Mouse (Mus musculus) heart, embryonic 11.5 days (tissue): ENCODE results near the gene Suclg2. TPM values are rescaled to one million over a fixed set of nuclear protein-coding genes. Genes with fewer than 3 reads are reported as not detected.

Experiments
- ATAC-seq: fragments of 200-750 bp; cut with Nextera tagmentation; replicated peaks from 2 replicates; pipeline ENCODE4 v1.8.0; 2017; ENCODE audit warnings: moderate library complexity; ENCODE audit not compliant: insufficient number of reproducible peaks, low FRiP score, low TSS enrichment
- H3K27ac ChIP-seq: fragments of 300-500 bp; sonication (generic); 2 replicates; pipeline ENCODE4 v1.5.1; 2014; ENCODE audit warnings: mild to moderate bottlenecking, low read depth, low read length
- H3K27me3 ChIP-seq: fragments of 300-500 bp; sonication (generic); 2 replicates; pipeline ENCODE4 v1.6.1; 2014; ENCODE audit warnings: mild to moderate bottlenecking, low read length, mixed read lengths; ENCODE audit not compliant: control insufficient read depth, insufficient read depth
- H3K36me3 ChIP-seq: fragments of 300-500 bp; sonication (generic); 2 replicates; pipeline ENCODE4 v1.6.1; 2014; ENCODE audit warnings: mild to moderate bottlenecking, low read length, moderate library complexity, mixed read lengths; ENCODE audit not compliant: control insufficient read depth, insufficient read depth
- H3K4me1 ChIP-seq: fragments of 300-500 bp; sonication (generic); 2 replicates; pipeline ENCODE4 v1.6.1; 2014; ENCODE audit warnings: low read length; ENCODE audit not compliant: control insufficient read depth, insufficient read depth
- H3K4me2 ChIP-seq: fragments of 300-500 bp; sonication (generic); 2 replicates; pipeline ENCODE4 v1.6.1; 2014; ENCODE audit warnings: mild to moderate bottlenecking, moderate library complexity
- H3K4me3 ChIP-seq: fragments of 300-500 bp; sonication (generic); 2 replicates; pipeline ENCODE4 v1.5.1; 2014; ENCODE audit warnings: low read depth, low read length
- H3K9ac ChIP-seq: fragments of 300-500 bp; sonication (generic); 2 replicates; pipeline ENCODE4 v1.6.1; 2014; ENCODE audit warnings: mild to moderate bottlenecking, low read depth, low read length, moderate library complexity
- H3K9me3 ChIP-seq: fragments of 300-500 bp; sonication (generic); replicated peaks from 2 replicates; pipeline ENCODE4 v1.6.1; 2016; ENCODE audit warnings: low read length; ENCODE audit not compliant: control insufficient read depth
- WGBS: fragments of 180-500 bp; shearing (Covaris S2); extraction: QIAGEN DNeasy Blood & Tissue Kit; methylation state at CpG from one replicate; pipeline ENCODE4 v1.1.7; 2014; ENCODE audit not compliant: insufficient replicate concordance; 5-methylcytosine and 5-hydroxymethylcytosine counted together
- polyA plus RNA-seq: library from polyadenylated mRNA; unstranded; fragments of >200 nt; fragmentation: Nextera tagmentation; extraction: Ambion mirVana; gene quantifications from 2 replicates; pipeline ENCODE4 v1.2.1, GENCODE M21; 2014

The Suclg2 gene
- polyA plus RNA-seq, 1 experiment from 2014 or later, result 90.5 TPM

DNA sequence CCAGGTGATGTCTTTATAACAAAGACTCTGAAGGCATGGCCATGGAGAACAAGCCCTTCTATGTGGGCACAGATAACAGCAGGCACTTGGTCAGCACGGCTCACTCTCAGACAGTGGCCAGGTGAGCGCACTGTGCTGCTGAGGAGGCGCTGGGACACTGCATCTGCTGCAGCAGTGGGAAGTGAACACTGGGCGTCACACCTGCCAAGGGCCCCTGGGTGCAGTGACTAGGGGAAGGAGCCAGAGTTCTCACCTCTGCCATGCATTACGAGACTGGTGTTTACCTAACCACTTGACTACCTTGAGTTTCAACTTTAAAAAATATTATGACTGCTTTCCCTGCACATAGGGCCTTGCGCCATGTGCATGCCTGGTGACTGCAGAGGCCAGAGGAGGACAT lies 238.8 kb downstream of the Suclg2 start:
- Histone ChIP-seq H3K4me3 (no peak overlapping the region), H3K9ac (no peak overlapping the region), H3K4me2 (no peak overlapping the region), H3K36me3 (no peaks in the 10 kb centered on the region), H3K9me3 (no peaks in the 10 kb centered on the region), H3K27ac (no peak overlapping the region), H3K4me1 (no peaks in the 10 kb centered on the region), H3K27me3 (no peaks in the 10 kb centered on the region)
- 95% methylated on average over 6 of the region's 6 CpGs for WGBS
- ATAC-seq, result no peak

GRCm38 (mm10) chr6:95469521-95469920 lies 249.1 kb downstream of the Suclg2 start:
- Histone ChIP-seq H3K4me3 (no peak overlapping the region), H3K27me3 (no peaks in the 10 kb centered on the region), H3K4me2 (no peak overlapping the region), H3K9ac (no peak overlapping the region), H3K36me3 (no peaks in the 10 kb centered on the region), H3K27ac (no peak overlapping the region), H3K4me1 (no peaks in the 10 kb centered on the region), H3K9me3 (no peaks in the 10 kb centered on the region)
- ATAC-seq, result no peak
- WGBS, result 51% methylated on average over 7 of the region's 7 CpGs

GRCm38 (mm10) chr6:95465322-95465721 lies 253.3 kb downstream of the Suclg2 start:
- Histone ChIP-seq H3K27me3 (no peaks in the 10 kb centered on the region), H3K4me1 (no peaks in the 10 kb centered on the region), H3K9ac (no peak overlapping the region), H3K4me3 (no peak overlapping the region), H3K27ac (no peak overlapping the region), H3K4me2 (no peak overlapping the region), H3K9me3 (no peaks in the 10 kb centered on the region), H3K36me3 (no peaks in the 10 kb centered on the region)
- ATAC-seq, result no peak
- WGBS, result 73% methylated on average over 4 of the region's 4 CpGs

GRCm38 (mm10) chr6:95459372-95459771 lies 259.2 kb downstream of the Suclg2 start:
- H3K27ac ChIP-seq, result no peak overlapping the region
- H3K27me3 ChIP-seq, result no peaks in the 10 kb centered on the region
- H3K4me2 ChIP-seq, result no peak overlapping the region
- H3K4me1 ChIP-seq, result no peaks in the 10 kb centered on the region
- 58% methylated on average over 3 of the region's 3 CpGs for WGBS
- no peak for ATAC-seq
- H3K36me3 ChIP-seq, result no peaks in the 10 kb centered on the region
- no peak overlapping the region for H3K9ac ChIP-seq
- no peak overlapping the region for H3K4me3 ChIP-seq
- H3K9me3 ChIP-seq, result no peaks in the 10 kb centered on the region

DNA sequence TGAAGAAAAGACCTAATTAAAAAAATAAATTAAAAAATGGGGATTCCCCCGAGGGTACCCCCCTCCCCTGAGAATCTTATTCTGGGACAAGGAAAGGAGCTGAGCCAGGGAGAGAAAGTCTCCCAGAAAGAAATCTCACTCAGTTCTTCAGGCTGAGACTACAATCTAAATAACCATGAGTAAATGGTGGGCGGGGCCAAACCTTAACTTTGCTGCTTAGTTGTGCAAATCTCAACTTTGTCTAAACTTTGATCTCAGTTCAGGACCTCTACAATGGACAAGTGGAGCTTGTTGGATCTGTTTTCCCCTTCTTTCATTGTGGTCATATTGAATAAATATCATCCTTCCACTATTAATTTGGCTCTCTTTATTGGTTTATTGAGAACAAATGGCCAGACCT lies 272.4 kb downstream of the Suclg2 start:
- Histone ChIP-seq H3K4me2 (no peak overlapping the region), H3K4me3 (no peak overlapping the region), H3K36me3 (no peaks in the 10 kb centered on the region), H3K27me3 (no peaks in the 10 kb centered on the region), H3K9ac (no peak overlapping the region), H3K27ac (no peak overlapping the region), H3K4me1 (no peaks in the 10 kb centered on the region), H3K9me3 (no peaks in the 10 kb centered on the region)
- 71% methylated on average over 2 of the region's 2 CpGs for WGBS
- ATAC-seq, result no peak

GRCm38 (mm10) chr6:95445036-95445435 lies 273.6 kb downstream of the Suclg2 start:
- H3K9ac ChIP-seq, result no peak overlapping the region
- no peak overlapping the region for H3K4me3 ChIP-seq
- no peaks in the 10 kb centered on the region for H3K27me3 ChIP-seq
- no peaks in the 10 kb centered on the region for H3K4me1 ChIP-seq
- no peaks in the 10 kb centered on the region for H3K9me3 ChIP-seq
- no peak overlapping the region for H3K27ac ChIP-seq
- WGBS, result 69% methylated on average over 4 of the region's 4 CpGs
- ATAC-seq, result no peak
- no peak overlapping the region for H3K4me2 ChIP-seq
- H3K36me3 ChIP-seq, result no peaks in the 10 kb centered on the region
